Mouse (Mus musculus): ENCODE measurements around the gene Tas2r119. TPM values are rescaled to one million over a fixed set of nuclear protein-coding genes. Genes with fewer than 3 reads are reported as not detected.

Gene Tas2r119
- polyA plus RNA-seq (2015; fragmentation: Nextera tagmentation; extraction: Ambion mirVana) = not detected in 2 replicates

DNA sequence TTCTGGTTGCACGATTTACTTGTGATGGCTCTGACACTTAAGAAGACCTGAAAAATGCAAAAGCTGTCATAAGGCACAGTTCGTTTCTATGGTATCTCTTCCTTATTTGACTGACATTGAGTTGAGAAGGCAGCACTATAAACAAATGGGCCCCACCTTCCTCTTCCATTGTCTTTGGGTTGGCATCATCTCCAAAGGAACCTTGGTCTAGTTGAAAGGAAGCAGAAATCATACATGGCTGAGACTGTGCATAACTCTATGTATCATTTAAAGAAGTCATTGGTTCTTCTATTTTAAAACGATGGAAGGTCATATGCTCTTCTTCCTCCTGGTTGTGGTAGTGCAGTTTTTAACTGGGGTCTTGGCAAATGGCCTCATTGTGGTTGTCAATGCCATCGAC is at the start of gene Tas2r119:
Tas2r119 (plus strand) TSS at position 301 of the 400 bp plus-strand sequence.
- H3K27ac ChIP-seq (ENCODE audit: low read length) = no peak within 1 kb of the TSS
- 79% methylated on average over 4 of the region's 4 CpGs for WGBS
- no peak within 1 kb of the TSS for H3K9ac ChIP-seq (ENCODE audit: low read length)
- no peaks in the 10 kb centered on the region for H3K4me1 ChIP-seq (ENCODE audit: control insufficient read depth, insufficient read depth, low read length)
- no peak within 1 kb of the TSS for H3K4me2 ChIP-seq (ENCODE audit: low read depth, low read length)
- no peak within 1 kb of the TSS for H3K4me3 ChIP-seq (replicated peaks; ENCODE audit: low read length)
- H3K27me3 ChIP-seq (ENCODE audit: control insufficient read depth, insufficient read depth, low read length) = no peaks in the 10 kb centered on the region
- ATAC-seq (ENCODE audit: insufficient read depth, low FRiP score) = no peak
- H3K9me3 ChIP-seq (replicated peaks; ENCODE audit: control insufficient read depth, low read length) = no peaks in the 10 kb centered on the region
- H3K36me3 ChIP-seq (ENCODE audit: control insufficient read depth, insufficient read depth, low read length) = no peaks in the 10 kb centered on the region

DNA sequence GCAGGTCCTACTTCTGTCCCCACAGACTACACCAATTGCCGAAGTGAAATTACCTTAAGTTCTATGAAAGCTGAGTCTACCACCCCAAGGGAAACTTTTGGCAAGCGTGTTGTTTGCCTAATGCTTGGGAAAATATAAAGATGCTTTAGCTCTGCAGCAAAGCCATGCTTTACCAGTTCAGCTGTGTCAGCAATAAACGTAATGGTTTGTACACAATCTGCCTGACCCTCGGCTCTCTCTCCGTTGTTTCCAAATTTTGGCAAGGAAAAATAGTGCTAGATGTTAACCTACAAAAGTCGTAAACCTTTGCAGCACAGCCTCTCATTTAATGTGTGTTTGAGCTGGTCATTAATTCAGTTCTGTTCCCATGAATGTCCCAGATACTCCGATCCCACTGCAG is 44.8 kb upstream of the Tas2r119 start:
- ATAC-seq (ENCODE audit: insufficient read depth, low FRiP score) = no peak
- Histone ChIP-seq H3K9ac (ENCODE audit: low read length) (no peak overlapping the region), H3K4me1 (ENCODE audit: control insufficient read depth, insufficient read depth, low read length) (no peaks in the 10 kb centered on the region), H3K9me3 (replicated peaks; ENCODE audit: control insufficient read depth, low read length) (no peaks in the 10 kb centered on the region), H3K4me3 (replicated peaks; ENCODE audit: low read length) (no peak overlapping the region), H3K27ac (ENCODE audit: low read length) (no peak overlapping the region), H3K4me2 (ENCODE audit: low read depth, low read length) (no peak overlapping the region), H3K27me3 (ENCODE audit: control insufficient read depth, insufficient read depth, low read length) (no peaks in the 10 kb centered on the region), H3K36me3 (ENCODE audit: control insufficient read depth, insufficient read depth, low read length) (no peaks in the 10 kb centered on the region)
- 70% methylated on average over 7 of the region's 7 CpGs for WGBS

- H3K9me3 ChIP-seq (replicated peaks; ENCODE audit: control insufficient read depth, low read length) = no peaks in the 10 kb centered on the region
- H3K4me3 ChIP-seq (replicated peaks; ENCODE audit: low read length) = no peak overlapping the region
- ATAC-seq (ENCODE audit: insufficient read depth, low FRiP score) = no peak
- no peaks in the 10 kb centered on the region for H3K4me1 ChIP-seq (ENCODE audit: control insufficient read depth, insufficient read depth, low read length)
- no peak overlapping the region for H3K27ac ChIP-seq (ENCODE audit: low read length)
- no peak overlapping the region for H3K4me2 ChIP-seq (ENCODE audit: low read depth, low read length)
- no peak overlapping the region for H3K9ac ChIP-seq (ENCODE audit: low read length)
- no peaks in the 10 kb centered on the region for H3K27me3 ChIP-seq (ENCODE audit: control insufficient read depth, insufficient read depth, low read length)
- H3K36me3 ChIP-seq (ENCODE audit: control insufficient read depth, insufficient read depth, low read length) = no peaks in the 10 kb centered on the region
Observed at GRCm38 (mm10) chr15:32141657-32142056, 35.4 kb upstream of the Tas2r119 start.

DNA sequence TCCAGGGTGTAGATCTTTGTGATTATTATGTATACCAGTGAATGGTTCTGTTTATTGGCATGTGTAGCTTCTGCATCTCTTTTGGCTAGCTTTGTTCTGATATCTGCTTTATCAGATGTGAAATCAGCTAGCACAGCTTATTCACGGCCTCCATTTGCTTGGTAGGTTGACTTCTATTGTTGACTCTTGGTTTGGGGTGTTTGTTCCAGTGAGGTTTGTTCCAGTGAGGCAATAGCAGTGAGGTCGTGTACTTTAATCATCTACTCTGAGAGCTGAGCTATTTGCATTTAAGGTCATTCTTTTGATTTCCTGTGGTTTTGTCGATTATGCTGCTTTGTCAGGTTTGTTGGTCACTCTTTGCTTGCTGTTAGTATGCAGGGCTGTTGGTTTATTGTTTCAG is 32.8 kb upstream of the Tas2r119 start:
- H3K27me3 ChIP-seq (ENCODE audit: control insufficient read depth, insufficient read depth, low read length) = no peaks in the 10 kb centered on the region
- H3K4me3 ChIP-seq (replicated peaks; ENCODE audit: low read length) = no peak overlapping the region
- H3K9me3 ChIP-seq (replicated peaks; ENCODE audit: control insufficient read depth, low read length) = no peaks in the 10 kb centered on the region
- no peaks in the 10 kb centered on the region for H3K4me1 ChIP-seq (ENCODE audit: control insufficient read depth, insufficient read depth, low read length)
- no peak overlapping the region for H3K27ac ChIP-seq (ENCODE audit: low read length)
- no peak overlapping the region for H3K4me2 ChIP-seq (ENCODE audit: low read depth, low read length)
- no peak for ATAC-seq (ENCODE audit: insufficient read depth, low FRiP score)
- H3K36me3 ChIP-seq (ENCODE audit: control insufficient read depth, insufficient read depth, low read length) = no peaks in the 10 kb centered on the region
- WGBS = 50% methylated on average over 3 of the region's 3 CpGs
- H3K9ac ChIP-seq (ENCODE audit: low read length) = no peak overlapping the region

GRCm38 (mm10) chr15:32153404-32153803 is 23.7 kb upstream of the Tas2r119 start:
- WGBS = 88% methylated on average over 2 of the region's 2 CpGs
- no peak overlapping the region for H3K4me2 ChIP-seq (ENCODE audit: low read depth, low read length)
- ATAC-seq (ENCODE audit: insufficient read depth, low FRiP score) = no peak
- no peak overlapping the region for H3K4me3 ChIP-seq (replicated peaks; ENCODE audit: low read length)
- H3K4me1 ChIP-seq (ENCODE audit: control insufficient read depth, insufficient read depth, low read length) = no peaks in the 10 kb centered on the region
- H3K9me3 ChIP-seq (replicated peaks; ENCODE audit: control insufficient read depth, low read length) = no peaks in the 10 kb centered on the region
- H3K36me3 ChIP-seq (ENCODE audit: control insufficient read depth, insufficient read depth, low read length) = no peaks in the 10 kb centered on the region
- no peak overlapping the region for H3K9ac ChIP-seq (ENCODE audit: low read length)
- no peak overlapping the region for H3K27ac ChIP-seq (ENCODE audit: low read length)
- H3K27me3 ChIP-seq (ENCODE audit: control insufficient read depth, insufficient read depth, low read length) = no peaks in the 10 kb centered on the region

DNA sequence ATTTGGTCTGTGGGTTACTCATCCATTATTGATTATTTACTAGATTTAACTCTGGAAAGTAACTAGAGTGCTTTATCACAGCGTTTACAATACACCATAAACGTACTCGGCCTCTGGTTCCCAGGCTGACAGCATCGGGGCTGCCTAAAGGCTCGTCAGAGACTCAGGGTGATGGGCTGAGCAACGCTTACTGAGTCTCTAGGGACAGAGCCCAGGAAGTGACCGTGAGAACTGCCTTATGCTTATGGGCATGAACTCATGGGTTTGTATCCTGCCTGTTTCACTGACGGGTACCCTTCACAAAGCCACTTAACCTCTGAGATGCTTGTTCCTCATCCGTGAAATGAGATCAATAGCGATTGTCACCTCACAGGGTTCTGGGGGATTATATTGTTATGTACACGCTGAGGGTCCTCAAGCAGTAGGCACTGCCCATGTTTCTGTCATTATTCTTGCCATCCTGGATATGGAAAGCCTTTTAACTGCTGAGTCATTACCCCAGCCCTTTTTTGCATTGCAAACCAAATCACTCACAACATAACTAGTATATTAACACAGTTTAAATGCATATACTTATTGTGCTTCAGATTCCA is 23.1 kb upstream of the Tas2r119 start:
- Histone ChIP-seq H3K4me1 (ENCODE audit: control insufficient read depth, insufficient read depth, low read length) (no peaks in the 10 kb centered on the region), H3K36me3 (ENCODE audit: control insufficient read depth, insufficient read depth, low read length) (no peaks in the 10 kb centered on the region), H3K27ac (ENCODE audit: low read length) (no peak overlapping the region), H3K4me3 (replicated peaks; ENCODE audit: low read length) (no peak overlapping the region), H3K9ac (ENCODE audit: low read length) (no peak overlapping the region), H3K9me3 (replicated peaks; ENCODE audit: control insufficient read depth, low read length) (no peaks in the 10 kb centered on the region), H3K4me2 (ENCODE audit: low read depth, low read length) (no peak overlapping the region), H3K27me3 (ENCODE audit: control insufficient read depth, insufficient read depth, low read length) (no peaks in the 10 kb centered on the region)
- 58% methylated on average over 11 of the region's 11 CpGs for WGBS
- no peak for ATAC-seq (ENCODE audit: insufficient read depth, low FRiP score)

DNA sequence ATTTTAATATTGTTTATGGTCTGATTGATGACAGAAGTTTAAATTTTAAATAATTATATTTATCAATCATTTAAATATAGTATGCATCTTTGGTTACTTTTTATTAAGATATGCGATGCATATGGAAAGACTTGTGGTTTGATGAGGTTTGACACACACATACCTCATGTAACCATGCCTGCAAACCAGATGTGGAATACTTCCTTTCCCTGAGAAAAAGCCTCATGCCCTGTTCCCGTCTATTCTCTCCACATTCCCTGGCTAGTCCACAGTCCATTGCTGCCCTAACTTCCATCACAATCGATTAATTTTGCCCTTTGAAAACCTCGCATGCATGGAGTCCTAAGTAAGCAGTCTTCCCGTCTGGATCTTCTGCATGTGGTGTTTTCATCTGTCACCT is 21.0 kb upstream of the Tas2r119 start:
- no peak for ATAC-seq (ENCODE audit: insufficient read depth, low FRiP score)
- Histone ChIP-seq H3K9me3 (replicated peaks; ENCODE audit: control insufficient read depth, low read length) (no peaks in the 10 kb centered on the region), H3K4me1 (ENCODE audit: control insufficient read depth, insufficient read depth, low read length) (no peaks in the 10 kb centered on the region), H3K4me2 (ENCODE audit: low read depth, low read length) (no peak overlapping the region), H3K27me3 (ENCODE audit: control insufficient read depth, insufficient read depth, low read length) (no peaks in the 10 kb centered on the region), H3K4me3 (replicated peaks; ENCODE audit: low read length) (no peak overlapping the region), H3K9ac (ENCODE audit: low read length) (no peak overlapping the region), H3K27ac (ENCODE audit: low read length) (no peak overlapping the region), H3K36me3 (ENCODE audit: control insufficient read depth, insufficient read depth, low read length) (no peaks in the 10 kb centered on the region)
- WGBS = 75% methylated on average over 5 of the region's 5 CpGs

DNA sequence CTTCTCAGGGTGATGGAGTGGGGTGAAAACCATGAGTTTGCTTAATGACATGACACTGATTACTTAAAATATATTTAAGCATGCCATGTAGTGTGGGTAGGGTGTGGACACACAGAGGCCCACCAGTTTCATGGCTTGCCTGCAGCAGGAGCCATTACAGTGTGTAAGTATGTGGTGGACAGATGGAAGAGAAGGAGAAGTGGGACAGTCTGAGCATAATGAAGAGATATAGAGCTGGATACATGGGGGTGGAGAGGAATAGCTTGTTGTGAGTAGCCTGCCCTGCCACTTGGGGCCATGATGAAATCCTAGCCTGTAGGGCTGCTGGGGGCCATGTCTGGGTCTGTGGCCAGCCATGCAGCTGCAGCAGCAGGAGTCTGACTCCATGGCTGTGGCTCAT is 16.8 kb upstream of the Tas2r119 start:
- no peak overlapping the region for H3K9ac ChIP-seq (ENCODE audit: low read length)
- H3K4me2 ChIP-seq (ENCODE audit: low read depth, low read length) = no peak overlapping the region
- no peak for ATAC-seq (ENCODE audit: insufficient read depth, low FRiP score)
- no peaks in the 10 kb centered on the region for H3K27me3 ChIP-seq (ENCODE audit: control insufficient read depth, insufficient read depth, low read length)
- H3K9me3 ChIP-seq (replicated peaks; ENCODE audit: control insufficient read depth, low read length) = no peaks in the 10 kb centered on the region
- H3K4me1 ChIP-seq (ENCODE audit: control insufficient read depth, insufficient read depth, low read length) = no peaks in the 10 kb centered on the region
- H3K27ac ChIP-seq (ENCODE audit: low read length) = no peak overlapping the region
- H3K36me3 ChIP-seq (ENCODE audit: control insufficient read depth, insufficient read depth, low read length) = no peaks in the 10 kb centered on the region
- no peak overlapping the region for H3K4me3 ChIP-seq (replicated peaks; ENCODE audit: low read length)

- Histone ChIP-seq H3K4me2 (ENCODE audit: low read depth, low read length) (no peak overlapping the region), H3K27me3 (ENCODE audit: control insufficient read depth, insufficient read depth, low read length) (no peaks in the 10 kb centered on the region), H3K9me3 (replicated peaks; ENCODE audit: control insufficient read depth, low read length) (no peaks in the 10 kb centered on the region), H3K4me3 (replicated peaks; ENCODE audit: low read length) (no peak overlapping the region), H3K27ac (ENCODE audit: low read length) (no peak overlapping the region), H3K4me1 (ENCODE audit: control insufficient read depth, insufficient read depth, low read length) (no peaks in the 10 kb centered on the region), H3K9ac (ENCODE audit: low read length) (no peak overlapping the region), H3K36me3 (ENCODE audit: control insufficient read depth, insufficient read depth, low read length) (no peaks in the 10 kb centered on the region)
- no peak for ATAC-seq (ENCODE audit: insufficient read depth, low FRiP score)
- WGBS = 56% methylated on average over 6 of the region's 6 CpGs
Observed at GRCm38 (mm10) chr15:32171764-32172163, 5.3 kb upstream of the Tas2r119 start.

Data from stomach, embryonic 16.5 days (tissue).